Mouse (Mus musculus) forebrain, embryonic 12.5 days (tissue): Measurements from ENCODE around the gene Ott. TPM values are rescaled to one million over a fixed set of nuclear protein-coding genes. Genes with fewer than 3 reads are reported as not detected.
"Not testable (repeated sequence)": the region's sequence is repeated elsewhere in the genome, so short reads cannot be mapped to it uniquely, and the experiment has no call there.

Experiments
- ATAC-seq: fragments of 200-750 bp; cut with Nextera tagmentation; 2 replicates; pipeline ENCODE4 v1.8.0; 2017; ENCODE audit warnings: moderate TSS enrichment; ENCODE audit not compliant: low FRiP score
- H3K27ac ChIP-seq: fragments of 300-500 bp; sonication (generic); 2 replicates; pipeline ENCODE4 v1.5.1; 2016; ENCODE audit warnings: mild to moderate bottlenecking
- H3K27me3 ChIP-seq: fragments of 300-500 bp; sonication (generic); 2 replicates; pipeline ENCODE4 v1.6.1; 2016; ENCODE audit warnings: mild to moderate bottlenecking
- H3K36me3 ChIP-seq: fragments of 300-500 bp; sonication (generic); replicated peaks from 2 replicates; pipeline ENCODE4 v1.6.1; 2016; ENCODE audit warnings: mild to moderate bottlenecking
- H3K4me1 ChIP-seq: fragments of 300-500 bp; sonication (generic); 2 replicates; pipeline ENCODE4 v1.6.1; 2016
- H3K4me2 ChIP-seq: fragments of 300-500 bp; sonication (generic); 2 replicates; pipeline ENCODE4 v1.6.1; 2016; ENCODE audit warnings: mild to moderate bottlenecking, moderate library complexity
- H3K4me3 ChIP-seq: fragments of 300-500 bp; sonication (generic); replicated peaks from 2 replicates; pipeline ENCODE4 v1.5.1; 2016; ENCODE audit warnings: mild to moderate bottlenecking
- H3K9ac ChIP-seq: fragments of 300-500 bp; sonication (generic); 2 replicates; pipeline ENCODE4 v1.6.1; 2016; ENCODE audit warnings: mild to moderate bottlenecking
- H3K9me3 ChIP-seq: fragments of 300-500 bp; sonication (generic); 2 replicates; pipeline ENCODE4 v1.6.1; 2016
- WGBS: fragments of 180-500 bp; shearing (Covaris S2); methylation state at CpG from one replicate; pipeline ENCODE4 v1.1.7; 2016; 5-methylcytosine and 5-hydroxymethylcytosine counted together
- polyA plus RNA-seq: library from polyadenylated mRNA; unstranded; fragments of >200 nt; fragmentation: Nextera tagmentation; extraction: Ambion mirVana; gene quantifications from 2 replicates; pipeline ENCODE4 v1.2.1, GENCODE M21; 2016

Gene Ott
- not detected in 2 replicates for polyA plus RNA-seq

DNA sequence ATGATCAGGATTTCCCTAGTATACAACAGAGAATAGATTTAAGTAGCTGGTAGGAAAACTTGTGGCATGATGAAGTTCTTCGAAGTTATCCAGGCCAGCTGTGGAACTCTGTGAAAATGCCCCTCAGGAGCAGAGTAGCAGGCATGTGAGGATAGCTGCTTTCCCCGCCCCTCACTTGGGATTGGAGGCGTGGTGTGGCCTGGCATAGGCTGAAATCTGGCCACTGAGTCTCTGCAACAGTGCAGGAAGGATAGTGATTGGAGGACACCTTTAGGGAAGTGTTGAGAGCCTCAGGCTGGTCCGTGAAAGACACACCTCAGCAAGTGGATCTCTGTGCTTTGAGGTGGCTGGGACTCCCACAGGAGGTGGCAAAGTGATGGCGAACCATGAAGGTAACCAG lies at the start of gene Ott:
Gene Ott, plus strand, starts transcription at position 301 of the 400 bp plus-strand sequence.
- not testable (repeated sequence) for H3K27ac ChIP-seq, H3K4me1 ChIP-seq, H3K36me3 ChIP-seq, H3K27me3 ChIP-seq, H3K4me2 ChIP-seq, H3K9me3 ChIP-seq, H3K9ac ChIP-seq, H3K4me3 ChIP-seq, ATAC-seq
- no CpG with 5 or more reads among the region's 5 CpGs for WGBS

Other genes starting within 250 kb of the Ott start
- gene Luzp4, start 216.6 kb upstream of the Ott start, polyA plus RNA-seq: not detected in 2 replicates
- not detected in 2 replicates for gene Gm15093, start 198.1 kb downstream of the Ott start, polyA plus RNA-seq